In genomic region chr19:6304787-6305516, GRCm38 (mm10) we compare ENCODE assay signal across 8 mouse cellular contexts. TPM values are rescaled to one million over a fixed set of nuclear protein-coding genes. Genes with fewer than 3 reads are reported as not detected.
DNase-seq lines count a peak whose midpoint lies in the region; ATAC-seq lines count a peak whose summit lies in the region.

No protein-coding gene starts in this region.

- H3K27me3 ChIP-seq in limb, embryonic 11.5 days (ENCODE audit: control insufficient read depth, insufficient read depth, low read length) = no peaks in the 10 kb centered on the region
- H3K27me3 ChIP-seq in stomach, embryonic 14.5 days (ENCODE audit: control insufficient read depth, insufficient read depth, low read length) = no peaks in the 10 kb centered on the region

- H3K4me2 ChIP-seq in limb, embryonic 11.5 days (ENCODE audit: low read depth, severe bottlenecking) = peak overlapping the region; percentile 12; the same call in 1 of the 2 replicates
- H3K4me2 ChIP-seq in stomach, embryonic 14.5 days (replicated peaks; ENCODE audit: low read depth, low read length) = no peak overlapping the region

- no peaks in the 10 kb centered on the region for H3K4me1 ChIP-seq in limb, embryonic 11.5 days (ENCODE audit: control insufficient read depth, insufficient read depth, low read length)
- H3K4me1 ChIP-seq in stomach, embryonic 14.5 days (ENCODE audit: control insufficient read depth, insufficient read depth, low read length) = peaks cover 16% of the 10 kb centered on the region

- ATAC-seq in limb, embryonic 11.5 days (ENCODE audit: insufficient number of reproducible peaks, low FRiP score, low TSS enrichment, low read depth) = peak; percentile 20; the same call in 1 of the 2 replicates
- peak; percentile 53; the same call in 1 of the 2 replicates for ATAC-seq in stomach, embryonic 14.5 days (ENCODE audit: insufficient number of reproducible peaks, insufficient read depth, low FRiP score, low read depth)

- intact Hi-C loops in gastrocnemius, postnatal 36 days (cut with DNase I) = loop anchor here (1.0 to 5.0 kb wide), 2 partner anchors 37 to 168 kb away; no protein-coding TSS in a partner anchor

- no peaks in the 10 kb centered on the region for H3K36me3 ChIP-seq in limb, embryonic 11.5 days (ENCODE audit: control insufficient read depth, insufficient read depth, low read length)
- no peaks in the 10 kb centered on the region; the same call in 1 of the 2 replicates for H3K36me3 ChIP-seq in stomach, embryonic 14.5 days (ENCODE audit: control insufficient read depth, insufficient read depth, low read length)

- DNase-seq in A20 (ENCODE audit: low read depth, low spot score) = peak; percentile 89
- DNase-seq in adrenal gland, adult 2 months = peak; percentile 93
- DNase-seq in embryo, embryonic 11 days = peak; percentile 90
- peak; percentile 80 to 95 for DNase-seq in gastrocnemius, postnatal 36 days
- peak; percentile 90 to 92 for DNase-seq in kidney, adult 8-10 months
- peak; percentile 94 for DNase-seq in limb, embryonic 11.5 days (ENCODE audit: low spot score)
- DNase-seq in naive thymus-derived CD4-positive, alpha-beta T cell, adult 2 months (ENCODE audit: low read depth) = peak; percentile 93

- H3K9me3 ChIP-seq in limb, embryonic 11.5 days (ENCODE audit: control insufficient read depth, low read length) = no peaks in the 10 kb centered on the region; the same call in 1 of the 2 replicates
- no peaks in the 10 kb centered on the region for H3K9me3 ChIP-seq in stomach, embryonic 14.5 days (ENCODE audit: control insufficient read depth, low read depth, low read length)

- no peak overlapping the region for H3K27ac ChIP-seq in limb, embryonic 11.5 days (replicated peaks; ENCODE audit: low read depth, low read length)
- H3K27ac ChIP-seq in stomach, embryonic 14.5 days (ENCODE audit: low read length) = no peak overlapping the region

- H3K9ac ChIP-seq in limb, embryonic 11.5 days (ENCODE audit: low read length) = no peak overlapping the region
- H3K9ac ChIP-seq in stomach, embryonic 14.5 days (replicated peaks; ENCODE audit: low read depth, low read length) = no peak overlapping the region

- H3K4me3 ChIP-seq in limb, embryonic 11.5 days (ENCODE audit: low read depth, low read length) = no peak overlapping the region
- no peak overlapping the region for H3K4me3 ChIP-seq in stomach, embryonic 14.5 days (ENCODE audit: low read depth, low read length)

- 25% methylated on average over 5 of the region's 5 CpGs for WGBS in limb, embryonic 11.5 days
- 28% methylated on average over 5 of the region's 5 CpGs for WGBS in stomach, embryonic 14.5 days

RNA-seq across cellular contexts. Expression of gene Cdc42bpg, which starts 1.3 kb away (rescaled TPM):
- 10 to 100 TPM; 14.4 to 24.6 TPM for total RNA-seq in adrenal gland, adult 2 months (2021)
- 23.7 and 26.6 TPM in 2 replicates for polyA plus RNA-seq in adrenal gland, adult 2 months (2012; rRNA removed)
- 1 to 10 TPM; 4.3 to 5.2 TPM for total RNA-seq in gastrocnemius, postnatal 36 days (2021)
- polyA plus RNA-seq in limb, embryonic 11.5 days (2014; fragmentation: Nextera tagmentation; extraction: Ambion mirVana) = 0.54 and 0.69 TPM in 2 replicates
- 2.2 and 2.3 TPM in 2 replicates for polyA plus RNA-seq in stomach, embryonic 14.5 days (2014; fragmentation: Nextera tagmentation; extraction: Ambion mirVana)

RNA-seq across cellular contexts. Expression of gene Ehd1, which starts 28.4 kb away (rescaled TPM):
- total RNA-seq in adrenal gland, adult 2 months (2021) = 100 to 1,000 TPM; 129 to 133 TPM
- 470 and 474 TPM in 2 replicates for polyA plus RNA-seq in adrenal gland, adult 2 months (2012; rRNA removed)
- total RNA-seq in gastrocnemius, postnatal 36 days (2021) = 10 to 100 TPM; 23.5 to 36.0 TPM
- polyA plus RNA-seq in limb, embryonic 11.5 days (2014; fragmentation: Nextera tagmentation; extraction: Ambion mirVana) = 56.1 and 59.3 TPM in 2 replicates
- 44.9 and 46.2 TPM in 2 replicates for polyA plus RNA-seq in stomach, embryonic 14.5 days (2014; fragmentation: Nextera tagmentation; extraction: Ambion mirVana)

RNA-seq across cellular contexts. Expression of gene Men1, which starts 29.8 kb away (rescaled TPM):
- total RNA-seq in adrenal gland, adult 2 months (2021) = 10 to 100 TPM; 54.6 to 54.8 TPM
- polyA plus RNA-seq in adrenal gland, adult 2 months (2012; rRNA removed) = 71.1 and 71.2 TPM in 2 replicates
- total RNA-seq in gastrocnemius, postnatal 36 days (2021) = 1 to 10 TPM; 6.2 to 7.0 TPM
- 65.3 and 66.7 TPM in 2 replicates for polyA plus RNA-seq in limb, embryonic 11.5 days (2014; fragmentation: Nextera tagmentation; extraction: Ambion mirVana)
- polyA plus RNA-seq in stomach, embryonic 14.5 days (2014; fragmentation: Nextera tagmentation; extraction: Ambion mirVana) = 40.0 and 41.3 TPM in 2 replicates

RNA-seq across cellular contexts. Expression of gene Map4k2, which starts 36.0 kb away (rescaled TPM):
- total RNA-seq in adrenal gland, adult 2 months (2021) = 10 to 100 TPM; 36.1 to 38.5 TPM
- 150 and 161 TPM in 2 replicates for polyA plus RNA-seq in adrenal gland, adult 2 months (2012; rRNA removed)
- total RNA-seq in gastrocnemius, postnatal 36 days (2021) = 10 to 100 TPM; 10.4 to 12.6 TPM
- 6.8 and 7.3 TPM in 2 replicates for polyA plus RNA-seq in limb, embryonic 11.5 days (2014; fragmentation: Nextera tagmentation; extraction: Ambion mirVana)
- 10.0 TPM in 2 replicates for polyA plus RNA-seq in stomach, embryonic 14.5 days (2014; fragmentation: Nextera tagmentation; extraction: Ambion mirVana)

RNA-seq across cellular contexts. Expression of gene Sf1, which starts 58.5 kb away (rescaled TPM):
- 100 to 1,000 TPM; 141 to 286 TPM for total RNA-seq in adrenal gland, adult 2 months (2021)
- polyA plus RNA-seq in adrenal gland, adult 2 months (2012; rRNA removed) = 346 and 350 TPM in 2 replicates
- 10 to 100 TPM; 75.8 to 84.5 TPM for total RNA-seq in gastrocnemius, postnatal 36 days (2021)
- polyA plus RNA-seq in limb, embryonic 11.5 days (2014; fragmentation: Nextera tagmentation; extraction: Ambion mirVana) = 209 and 228 TPM in 2 replicates
- polyA plus RNA-seq in stomach, embryonic 14.5 days (2014; fragmentation: Nextera tagmentation; extraction: Ambion mirVana) = 126 and 139 TPM in 2 replicates
